Mouse (Mus musculus) midbrain, embryonic 13.5 days (tissue): ENCODE measurements at regions not wholly inside any gene's neighbourhood (a gene's known extent, or its start where the extent isn't known, plus 50 kb on each side); places are given as distances from the start of the nearest gene placed in this dataset.

Experiments
- ATAC-seq: fragments of 200-750 bp; cut with Nextera tagmentation; 2 replicates; pipeline ENCODE4 v1.8.0; 2017; ENCODE audit warnings: mild to moderate bottlenecking, moderate TSS enrichment, moderate library complexity
- H3K27ac ChIP-seq: fragments of 300-500 bp; sonication (generic); 2 replicates; pipeline ENCODE4 v1.5.1; 2015; ENCODE audit warnings: inconsistent platforms, mild to moderate bottlenecking, moderate library complexity
- H3K27me3 ChIP-seq: fragments of 300-500 bp; sonication (generic); 2 replicates; pipeline ENCODE4 v1.6.1; 2015; ENCODE audit warnings: mild to moderate bottlenecking, inconsistent platforms
- H3K36me3 ChIP-seq: fragments of 300-500 bp; sonication (generic); 2 replicates; pipeline ENCODE4 v1.6.1; 2015; ENCODE audit warnings: mild to moderate bottlenecking, inconsistent platforms
- H3K4me1 ChIP-seq: fragments of 300-500 bp; sonication (generic); replicated peaks from 2 replicates; pipeline ENCODE4 v1.6.1; 2015; ENCODE audit warnings: inconsistent platforms
- H3K4me2 ChIP-seq: fragments of 300-500 bp; sonication (generic); replicated peaks from 2 replicates; pipeline ENCODE4 v1.6.1; 2015; ENCODE audit warnings: moderate library complexity, mild to moderate bottlenecking, inconsistent platforms
- H3K4me3 ChIP-seq: fragments of 300-500 bp; sonication (generic); replicated peaks from 2 replicates; pipeline ENCODE4 v1.5.1; 2015; ENCODE audit warnings: mild to moderate bottlenecking, inconsistent platforms
- H3K9ac ChIP-seq: fragments of 300-500 bp; sonication (generic); replicated peaks from 2 replicates; pipeline ENCODE4 v1.6.1; 2015; ENCODE audit warnings: mild to moderate bottlenecking, inconsistent platforms
- H3K9me3 ChIP-seq: fragments of 300-500 bp; sonication (generic); 2 replicates; pipeline ENCODE4 v1.6.1; 2016; ENCODE audit warnings: mild to moderate bottlenecking, inconsistent platforms
- WGBS: fragments of 180-500 bp; shearing (Covaris S2); methylation state at CpG from one replicate; pipeline ENCODE4 v1.1.7; 2015; 5-methylcytosine and 5-hydroxymethylcytosine counted together

DNA sequence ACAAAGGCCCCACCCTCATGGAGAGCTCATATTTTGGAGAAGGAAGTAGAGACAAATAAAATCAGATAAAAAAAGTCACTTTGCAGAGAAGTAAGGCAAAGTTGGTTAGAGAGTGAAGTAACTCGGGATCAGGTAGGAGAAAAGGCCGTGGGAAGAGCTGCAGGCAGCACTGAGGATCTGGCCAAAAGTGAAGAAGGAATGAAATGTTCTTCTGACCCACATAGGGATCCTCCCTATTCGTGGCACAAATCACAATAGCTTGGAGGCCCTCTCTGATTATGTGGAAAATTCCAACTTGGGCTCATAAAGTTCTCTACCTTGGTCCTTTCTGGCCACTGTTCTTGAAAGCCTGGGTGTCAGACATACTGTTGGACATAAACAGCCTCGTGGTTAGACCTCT, 150.2 kb downstream of the Plpp3 start:
- Histone ChIP-seq H3K9me3 (no peaks in the 10 kb centered on the region), H3K4me3 (no peak overlapping the region), H3K27ac (no peak overlapping the region), H3K4me2 (no peak overlapping the region), H3K36me3 (no peaks in the 10 kb centered on the region), H3K9ac (no peak overlapping the region), H3K27me3 (no peaks in the 10 kb centered on the region), H3K4me1 (no peaks in the 10 kb centered on the region; the same call in 1 of the 2 replicates)
- no peak for ATAC-seq
- 85% methylated on average over 4 of the region's 4 CpGs for WGBS

- H3K27me3 ChIP-seq, result no peaks in the 10 kb centered on the region
- WGBS, result 88% methylated on average over 5 of the region's 5 CpGs
- ATAC-seq, result no peak
Measured at GRCm38 (mm10) chr4:105307905-105308304, 150.8 kb downstream of the Plpp3 start.

GRCm38 (mm10) chr4:105308971-105309488, 151.9 kb downstream of the Plpp3 start:
- H3K27ac ChIP-seq, result no peak overlapping the region
- 89% methylated on average over 5 of the region's 5 CpGs for WGBS
- no peaks in the 10 kb centered on the region for H3K9me3 ChIP-seq
- H3K9ac ChIP-seq, result no peak overlapping the region
- no peak for ATAC-seq
- H3K27me3 ChIP-seq, result no peaks in the 10 kb centered on the region
- H3K4me3 ChIP-seq, result no peak overlapping the region
- H3K36me3 ChIP-seq, result no peaks in the 10 kb centered on the region
- no peak overlapping the region for H3K4me2 ChIP-seq
- H3K4me1 ChIP-seq, result no peaks in the 10 kb centered on the region; the same call in 1 of the 2 replicates

More at GRCm38 (mm10) chr4:105307905-105308304, 150.8 kb downstream of the Plpp3 start:
- H3K4me3 ChIP-seq, result no peak overlapping the region
- no peaks in the 10 kb centered on the region; the same call in 1 of the 2 replicates for H3K4me1 ChIP-seq
- no peaks in the 10 kb centered on the region for H3K36me3 ChIP-seq
- H3K9me3 ChIP-seq, result no peaks in the 10 kb centered on the region
- H3K9ac ChIP-seq, result no peak overlapping the region
- no peak overlapping the region for H3K4me2 ChIP-seq
- H3K27ac ChIP-seq, result no peak overlapping the region

- Histone ChIP-seq H3K4me3 (no peak overlapping the region), H3K4me1 (no peaks in the 10 kb centered on the region; the same call in 1 of the 2 replicates), H3K9ac (no peak overlapping the region), H3K27me3 (no peaks in the 10 kb centered on the region), H3K9me3 (no peaks in the 10 kb centered on the region), H3K27ac (no peak overlapping the region), H3K4me2 (no peak overlapping the region), H3K36me3 (no peaks in the 10 kb centered on the region)
- no peak for ATAC-seq
- 83% methylated on average over 7 of the region's 7 CpGs for WGBS
Measured at GRCm38 (mm10) chr4:105312643-105313042, 155.5 kb downstream of the Plpp3 start.

DNA sequence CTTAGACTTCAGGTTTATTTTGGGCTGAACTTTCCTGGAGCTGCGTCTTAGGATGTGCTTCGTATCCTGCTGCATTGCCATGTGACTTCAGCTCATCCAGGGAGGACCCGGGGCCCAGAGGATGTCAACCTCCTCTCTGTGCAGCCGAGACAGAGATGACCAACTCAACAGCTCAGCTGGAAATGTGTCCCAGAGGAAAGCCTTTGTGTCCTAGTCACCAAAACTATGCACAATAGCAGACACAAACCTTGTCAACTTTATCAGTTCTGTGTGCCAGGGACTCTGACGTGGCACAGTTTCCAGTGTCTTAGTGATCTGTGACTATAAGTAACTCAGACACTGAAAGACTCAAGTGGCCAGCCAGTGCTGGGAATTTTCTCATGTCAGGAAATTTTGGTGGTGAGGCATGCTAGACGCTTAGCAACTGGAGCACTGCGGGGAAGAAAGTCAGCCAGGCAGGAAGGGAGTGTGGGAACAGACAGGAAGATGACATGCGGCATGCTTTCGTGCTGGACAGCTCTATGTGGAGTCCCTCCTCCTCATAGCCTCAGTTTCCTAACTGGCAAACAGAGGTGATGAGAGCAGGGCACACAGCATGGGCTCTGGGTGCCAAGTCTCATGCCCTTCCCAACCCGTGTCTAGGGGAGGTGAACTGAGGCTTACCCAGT, 156.1 kb downstream of the Plpp3 start:
- no peak for ATAC-seq
- H3K9ac ChIP-seq, result no peak overlapping the region
- no peak overlapping the region for H3K4me3 ChIP-seq
- no peak overlapping the region for H3K27ac ChIP-seq
- 80% methylated on average over 10 of the region's 10 CpGs for WGBS
- H3K4me2 ChIP-seq, result no peak overlapping the region
- no peaks in the 10 kb centered on the region; the same call in 1 of the 2 replicates for H3K4me1 ChIP-seq
- no peaks in the 10 kb centered on the region for H3K9me3 ChIP-seq
- no peaks in the 10 kb centered on the region for H3K27me3 ChIP-seq
- H3K36me3 ChIP-seq, result no peaks in the 10 kb centered on the region

DNA sequence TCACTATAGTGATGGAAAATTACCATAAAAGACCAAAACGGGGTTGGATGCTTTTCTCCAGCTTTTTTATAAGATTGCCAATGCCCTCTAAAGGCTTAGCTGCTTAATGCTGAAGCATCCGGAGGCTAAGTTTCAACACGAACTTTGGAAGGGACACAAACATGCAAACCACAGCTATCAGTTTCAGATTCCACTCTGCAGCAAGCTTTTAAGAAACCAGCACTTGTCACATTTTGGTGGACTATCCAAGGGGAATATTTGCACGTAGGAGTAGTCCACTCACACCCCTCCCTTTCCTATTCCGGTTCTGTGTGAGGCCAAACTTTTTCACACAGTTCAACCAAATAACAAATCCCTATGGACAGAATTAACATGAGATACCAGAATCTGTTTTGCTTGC, 157.9 kb downstream of the Plpp3 start:
- no peaks in the 10 kb centered on the region for H3K9me3 ChIP-seq
- H3K4me3 ChIP-seq, result no peak overlapping the region
- ATAC-seq, result no peak
- no peak overlapping the region for H3K27ac ChIP-seq
- no peak overlapping the region for H3K4me2 ChIP-seq
- 78% methylated on average over 5 of the region's 5 CpGs for WGBS
- H3K4me1 ChIP-seq, result no peaks in the 10 kb centered on the region; the same call in 1 of the 2 replicates
- no peak overlapping the region for H3K9ac ChIP-seq
- H3K36me3 ChIP-seq, result no peaks in the 10 kb centered on the region
- H3K27me3 ChIP-seq, result no peaks in the 10 kb centered on the region

GRCm38 (mm10) chr4:105316478-105317206, 159.5 kb downstream of the Plpp3 start:
- Histone ChIP-seq H3K27me3 (no peaks in the 10 kb centered on the region), H3K4me2 (no peak overlapping the region), H3K9me3 (no peaks in the 10 kb centered on the region), H3K36me3 (no peaks in the 10 kb centered on the region), H3K9ac (no peak overlapping the region), H3K4me1 (no peaks in the 10 kb centered on the region; the same call in 1 of the 2 replicates), H3K4me3 (no peak overlapping the region), H3K27ac (no peak overlapping the region)
- 82% methylated on average over 12 of the region's 12 CpGs for WGBS
- no peak for ATAC-seq

GRCm38 (mm10) chr4:105318421-105318820, 161.3 kb downstream of the Plpp3 start:
- H3K9me3 ChIP-seq, result no peaks in the 10 kb centered on the region
- no peak for ATAC-seq
- no peak overlapping the region for H3K27ac ChIP-seq
- H3K4me3 ChIP-seq, result no peak overlapping the region
- no peaks in the 10 kb centered on the region for H3K27me3 ChIP-seq
- 90% methylated on average over 2 of the region's 2 CpGs for WGBS
- peaks cover 12% of the 10 kb centered on the region for H3K4me1 ChIP-seq
- H3K9ac ChIP-seq, result no peak overlapping the region
- H3K36me3 ChIP-seq, result no peaks in the 10 kb centered on the region
- H3K4me2 ChIP-seq, result no peak overlapping the region

GRCm38 (mm10) chr4:105323446-105323845, 166.3 kb downstream of the Plpp3 start:
- ATAC-seq, result no peak

GRCm38 (mm10) chr4:105326989-105327388, 169.8 kb downstream of the Plpp3 start:
- no peak overlapping the region for H3K27ac ChIP-seq
- 25% methylated on average over 3 of the region's 3 CpGs for WGBS
- H3K36me3 ChIP-seq, result no peaks in the 10 kb centered on the region
- ATAC-seq, result no peak
- no peaks in the 10 kb centered on the region for H3K27me3 ChIP-seq
- H3K9ac ChIP-seq, result no peak overlapping the region
- no peaks in the 10 kb centered on the region for H3K9me3 ChIP-seq
- no peak overlapping the region for H3K4me2 ChIP-seq
- H3K4me3 ChIP-seq, result no peak overlapping the region
- peaks cover 12% of the 10 kb centered on the region for H3K4me1 ChIP-seq

More at GRCm38 (mm10) chr4:105323446-105323845, 166.3 kb downstream of the Plpp3 start:
- H3K36me3 ChIP-seq, result no peaks in the 10 kb centered on the region
- no peak overlapping the region for H3K4me2 ChIP-seq
- no peak overlapping the region for H3K27ac ChIP-seq
- WGBS, result 70% methylated on average over 1 of the region's 1 CpGs
- no peak overlapping the region for H3K4me3 ChIP-seq
- no peaks in the 10 kb centered on the region for H3K9me3 ChIP-seq
- no peak overlapping the region for H3K9ac ChIP-seq
- H3K4me1 ChIP-seq, result peaks cover 12% of the 10 kb centered on the region
- no peaks in the 10 kb centered on the region for H3K27me3 ChIP-seq

GRCm38 (mm10) chr4:105327711-105328471, 170.7 kb downstream of the Plpp3 start:
- Histone ChIP-seq H3K4me1 (peaks cover 5% of the 10 kb centered on the region), H3K4me2 (no peak overlapping the region), H3K36me3 (no peaks in the 10 kb centered on the region), H3K9ac (no peak overlapping the region), H3K27ac (no peak overlapping the region), H3K9me3 (no peaks in the 10 kb centered on the region), H3K27me3 (no peaks in the 10 kb centered on the region), H3K4me3 (no peak overlapping the region)
- ATAC-seq, result no peak
- 79% methylated on average over 5 of the region's 5 CpGs for WGBS

- 83% methylated on average over 10 of the region's 10 CpGs for WGBS
Measured at GRCm38 (mm10) chr4:105328776-105329175, 171.6 kb downstream of the Plpp3 start.

More at GRCm38 (mm10) chr4:105328776-105329175, 171.6 kb downstream of the Plpp3 start:
- no peak for ATAC-seq
- H3K4me3 ChIP-seq, result no peak overlapping the region
- no peak overlapping the region for H3K9ac ChIP-seq
- no peaks in the 10 kb centered on the region for H3K27me3 ChIP-seq
- no peaks in the 10 kb centered on the region for H3K4me1 ChIP-seq
- no peak overlapping the region for H3K27ac ChIP-seq
- no peaks in the 10 kb centered on the region for H3K36me3 ChIP-seq
- no peak overlapping the region for H3K4me2 ChIP-seq
- H3K9me3 ChIP-seq, result no peaks in the 10 kb centered on the region
